Mouse (Mus musculus): Measurements from ENCODE around the gene Abhd11. TPM values are rescaled to one million over a fixed set of nuclear protein-coding genes. Genes with fewer than 3 reads are reported as not detected.

Abhd11 gene
- 86.7 and 87.9 TPM in 2 replicates for polyA plus RNA-seq (2015; fragmentation: Nextera tagmentation; extraction: Ambion mirVana)

DNA sequence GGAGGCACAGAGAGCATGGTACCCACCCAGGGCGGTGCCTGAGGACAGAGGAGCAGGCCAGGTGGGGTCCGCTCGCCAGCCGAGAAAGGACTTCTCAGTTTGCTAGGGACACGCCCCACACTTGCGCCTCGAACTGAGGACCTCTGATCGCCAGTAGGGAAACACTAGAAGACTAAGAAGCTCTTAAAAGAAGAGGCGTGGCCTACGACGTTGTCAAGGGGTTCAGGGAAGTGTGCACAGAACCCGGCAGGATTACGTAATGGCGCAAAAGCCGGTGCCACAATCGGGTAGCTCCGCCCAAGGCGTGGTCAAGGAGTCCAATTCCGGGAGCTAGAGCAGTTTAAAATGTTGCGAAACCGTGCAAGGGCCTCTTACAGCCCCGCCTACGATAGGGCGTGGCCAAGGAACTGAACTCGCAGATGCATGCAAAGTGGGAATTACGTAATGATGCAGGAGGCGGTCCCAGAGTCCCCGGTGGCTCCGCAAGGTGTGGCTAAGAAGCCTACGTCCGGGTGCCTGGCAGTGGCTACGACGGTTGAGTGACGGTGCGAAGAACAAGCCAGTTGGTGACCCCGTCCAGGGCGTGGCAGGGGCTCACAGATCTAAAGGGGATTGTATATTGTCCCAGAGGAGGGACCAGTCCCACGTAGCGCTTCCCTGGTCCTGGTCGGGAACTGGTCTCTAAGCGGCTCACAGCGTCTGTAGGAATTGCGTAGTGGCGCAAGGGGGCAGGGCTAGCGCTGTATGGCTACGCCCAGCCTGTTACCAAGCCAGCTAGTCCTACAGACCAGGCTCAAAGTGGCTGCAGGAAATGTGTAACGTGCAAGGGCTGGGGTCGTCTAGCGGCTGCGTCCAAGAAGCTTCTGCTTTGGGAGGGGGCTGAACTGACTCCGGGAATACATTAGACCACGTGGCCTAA is at the start of gene Abhd11:
Abhd11 (plus strand) TSS at position 482 of the 919 bp plus-strand sequence.

DNA sequence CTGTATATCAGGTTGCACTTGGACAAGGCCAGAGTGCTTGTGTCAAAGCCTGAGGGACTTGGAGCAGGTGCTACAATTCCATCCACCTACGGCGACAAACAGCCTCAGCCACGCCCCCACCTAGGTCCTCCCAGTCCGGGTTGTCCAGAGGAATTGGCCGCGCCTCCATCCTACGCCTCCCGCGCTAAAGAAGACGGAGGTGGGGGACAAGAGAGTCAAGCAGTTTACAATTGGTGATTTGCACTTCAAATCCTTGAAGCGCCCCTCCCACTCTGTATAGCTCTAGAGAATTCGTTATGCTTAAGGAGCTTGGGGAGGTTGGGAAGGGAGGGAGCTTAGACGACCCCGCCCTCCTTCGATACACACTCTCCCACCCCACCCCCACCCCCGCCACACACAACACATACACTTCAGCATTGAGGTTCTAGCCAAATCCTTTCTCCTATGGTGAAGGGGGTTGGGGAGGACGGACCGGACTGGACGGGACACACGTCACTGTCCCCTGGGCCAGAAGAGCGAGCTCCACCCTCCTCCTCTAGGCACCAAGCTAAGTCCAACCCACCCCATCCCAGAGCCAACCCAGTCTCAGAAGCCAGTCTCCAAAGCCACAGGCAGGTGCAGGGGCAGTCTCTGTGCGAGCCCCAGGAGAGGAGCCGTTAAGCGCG is 23.2 kb upstream of the Abhd11 start, which contains the start of gene Cldn3:
Cldn3 (plus strand) TSS at position 582 of the 665 bp plus-strand sequence.

DNA sequence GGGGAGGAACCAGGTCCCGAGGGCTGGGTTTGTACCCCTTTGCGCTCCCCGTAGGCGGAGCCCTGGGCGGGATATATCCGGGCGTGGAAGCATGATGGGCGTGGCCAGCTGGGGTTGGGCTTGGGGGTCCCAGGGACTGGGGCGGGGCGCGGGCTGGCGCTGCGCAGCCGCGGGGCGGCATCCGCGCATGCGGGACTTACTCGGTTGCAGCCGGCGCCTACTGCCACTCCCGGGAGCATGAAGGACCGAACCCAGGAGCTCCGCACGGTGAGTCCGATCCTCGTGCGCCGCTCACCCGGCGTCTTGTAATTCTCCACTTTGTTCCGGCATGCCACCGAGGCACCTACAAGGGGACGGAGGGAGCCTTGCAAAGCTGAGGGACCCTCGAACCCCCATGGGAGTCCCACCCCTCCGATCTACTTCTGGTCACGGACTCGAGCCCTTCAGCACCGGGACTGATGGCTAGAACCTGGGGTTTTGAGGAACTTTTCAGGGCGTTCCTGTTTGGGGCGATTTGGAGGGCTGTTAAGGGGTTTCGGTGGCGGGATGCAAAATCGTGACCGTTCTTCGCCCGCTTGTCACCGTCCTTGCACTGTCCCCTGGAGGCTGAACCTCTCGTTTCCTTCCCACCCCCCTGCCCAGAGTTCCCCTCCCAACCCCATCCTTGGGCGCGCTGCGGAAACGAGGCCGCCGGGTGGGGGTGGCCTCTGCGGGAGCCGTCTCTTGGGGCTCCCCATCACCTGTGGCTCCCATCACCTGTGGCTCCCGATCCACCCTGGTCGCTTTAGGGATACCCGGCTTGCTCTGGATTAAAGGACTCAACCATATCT is 14.6 kb downstream of the Abhd11 start, which contains the start of gene Stx1a:
Stx1a (plus strand) TSS at position 139 of the 830 bp plus-strand sequence.

Other genes with a start within 250 kb of the Abhd11 start
- not detected in 2 replicates for gene Tmem270, start 102.4 kb upstream of the Abhd11 start, polyA plus RNA-seq (2015; fragmentation: Nextera tagmentation; extraction: Ambion mirVana)
- gene Cldn13, start 93.6 kb upstream of the Abhd11 start, polyA plus RNA-seq (2015; fragmentation: Nextera tagmentation; extraction: Ambion mirVana) = not detected in 2 replicates
- 7.4 and 8.1 TPM in 2 replicates for gene Mettl27, start 76.8 kb upstream of the Abhd11 start, polyA plus RNA-seq (2015; fragmentation: Nextera tagmentation; extraction: Ambion mirVana)
- 0.20 TPM in 1 of 2 replicates, not detected in the other for gene Cldn4, start 62.2 kb upstream of the Abhd11 start, polyA plus RNA-seq (2015; fragmentation: Nextera tagmentation; extraction: Ambion mirVana)
- 3.1 and 3.5 TPM in 2 replicates for gene Cldn3, start 22.9 kb upstream of the Abhd11 start, polyA plus RNA-seq (2015; fragmentation: Nextera tagmentation; extraction: Ambion mirVana)
- gene Stx1a, start 14.3 kb downstream of the Abhd11 start, polyA plus RNA-seq (2015; fragmentation: Nextera tagmentation; extraction: Ambion mirVana) = 122 and 146 TPM in 2 replicates
- gene Dnajc30, start 55.0 kb downstream of the Abhd11 start, polyA plus RNA-seq (2015; fragmentation: Nextera tagmentation; extraction: Ambion mirVana) = 44.7 and 47.5 TPM in 2 replicates
- gene Bud23, start 55.8 kb downstream of the Abhd11 start, polyA plus RNA-seq (2015; fragmentation: Nextera tagmentation; extraction: Ambion mirVana) = 65.6 and 67.6 TPM in 2 replicates
- 34.3 and 36.6 TPM in 2 replicates for gene Vps37d, start 69.1 kb downstream of the Abhd11 start, polyA plus RNA-seq (2015; fragmentation: Nextera tagmentation; extraction: Ambion mirVana)
- 0.76 and 1.1 TPM in 2 replicates for gene Mlxipl, start 80.7 kb downstream of the Abhd11 start, polyA plus RNA-seq (2015; fragmentation: Nextera tagmentation; extraction: Ambion mirVana)
- gene Tbl2, start 140.5 kb downstream of the Abhd11 start, polyA plus RNA-seq (2015; fragmentation: Nextera tagmentation; extraction: Ambion mirVana) = 10.6 and 12.5 TPM in 2 replicates
- gene Bcl7b, start 159.1 kb downstream of the Abhd11 start, polyA plus RNA-seq (2015; fragmentation: Nextera tagmentation; extraction: Ambion mirVana) = 38.0 and 40.4 TPM in 2 replicates
- gene Baz1b, start 178.1 kb downstream of the Abhd11 start, polyA plus RNA-seq (2015; fragmentation: Nextera tagmentation; extraction: Ambion mirVana) = 16.2 and 17.8 TPM in 2 replicates
- 19.2 and 20.2 TPM in 2 replicates for gene Fzd9, start 242.1 kb downstream of the Abhd11 start, polyA plus RNA-seq (2015; fragmentation: Nextera tagmentation; extraction: Ambion mirVana)